Mouse (Mus musculus): ENCODE measurements around the gene Diaph3. TPM values are rescaled to one million over a fixed set of nuclear protein-coding genes. Genes with fewer than 3 reads are reported as not detected.

Gene Diaph3
- polyA plus RNA-seq, 1 experiment from 2014 or later, result 13.3 TPM

GRCm38 (mm10) chr14:86675314-86675713 is 465.7 kb downstream of the Diaph3 start:
- Histone ChIP-seq H3K27ac (no peak overlapping the region), H3K27me3 (no peaks in the 10 kb centered on the region), H3K9me3 (no peaks in the 10 kb centered on the region), H3K4me2 (replicated peaks) (no peak overlapping the region), H3K9ac (no peak overlapping the region), H3K4me1 (0 out of 2 replicates have a peak, but pooled peaks cover 3% of the 10 kb centered on the region), H3K4me3 (no peak overlapping the region), H3K36me3 (no peaks in the 10 kb centered on the region)
- ATAC-seq (ENCODE audit: insufficient number of reproducible peaks, insufficient read depth, low FRiP score, low TSS enrichment), result no peak
- WGBS, result 49% methylated on average over 8 of the region's 8 CpGs

- Histone ChIP-seq H3K36me3 (no peaks in the 10 kb centered on the region), H3K4me1 (no peaks in the 10 kb centered on the region), H3K27ac (no peak overlapping the region), H3K27me3 (no peaks in the 10 kb centered on the region), H3K9me3 (no peaks in the 10 kb centered on the region), H3K9ac (no peak overlapping the region), H3K4me3 (no peak overlapping the region), H3K4me2 (replicated peaks) (no peak overlapping the region)
- no peak for ATAC-seq (ENCODE audit: insufficient number of reproducible peaks, insufficient read depth, low FRiP score, low TSS enrichment)
- 88% methylated on average over 4 of the region's 4 CpGs for WGBS
These were observed 478.2 kb downstream of the Diaph3 start for GRCm38 (mm10) chr14:86662846-86663245.

- Histone ChIP-seq H3K9ac (no peak overlapping the region), H3K4me1 (no peaks in the 10 kb centered on the region), H3K4me2 (replicated peaks) (no peak overlapping the region), H3K9me3 (no peaks in the 10 kb centered on the region), H3K36me3 (no peaks in the 10 kb centered on the region), H3K27me3 (no peaks in the 10 kb centered on the region), H3K4me3 (no peak overlapping the region), H3K27ac (no peak overlapping the region)
- no peak for ATAC-seq (ENCODE audit: insufficient number of reproducible peaks, insufficient read depth, low FRiP score, low TSS enrichment)
- 94% methylated on average over 3 of the region's 3 CpGs for WGBS
These were observed 480.5 kb downstream of the Diaph3 start for GRCm38 (mm10) chr14:86660556-86660955.

GRCm38 (mm10) chr14:86656262-86656661 is 484.8 kb downstream of the Diaph3 start:
- Histone ChIP-seq H3K9ac (no peak overlapping the region), H3K4me2 (replicated peaks) (no peak overlapping the region), H3K27me3 (no peaks in the 10 kb centered on the region), H3K36me3 (no peaks in the 10 kb centered on the region), H3K4me1 (no peaks in the 10 kb centered on the region), H3K4me3 (no peak overlapping the region), H3K9me3 (no peaks in the 10 kb centered on the region), H3K27ac (no peak overlapping the region)
- WGBS, result 48% methylated on average over 5 of the region's 5 CpGs
- ATAC-seq (ENCODE audit: insufficient number of reproducible peaks, insufficient read depth, low FRiP score, low TSS enrichment), result no peak

GRCm38 (mm10) chr14:86646499-86647120 is 494.4 kb downstream of the Diaph3 start:
- Histone ChIP-seq H3K27ac (no peak overlapping the region), H3K27me3 (no peaks in the 10 kb centered on the region), H3K4me1 (no peaks in the 10 kb centered on the region), H3K4me2 (replicated peaks) (no peak overlapping the region), H3K9me3 (no peaks in the 10 kb centered on the region), H3K4me3 (no peak overlapping the region), H3K9ac (no peak overlapping the region), H3K36me3 (no peaks in the 10 kb centered on the region)
- 85% methylated on average over 7 of the region's 7 CpGs for WGBS
- ATAC-seq (ENCODE audit: insufficient number of reproducible peaks, insufficient read depth, low FRiP score, low TSS enrichment), result no peak

GRCm38 (mm10) chr14:86642831-86643241 is 498.2 kb downstream of the Diaph3 start:
- H3K27me3 ChIP-seq, result no peaks in the 10 kb centered on the region

GRCm38 (mm10) chr14:86641839-86642238 is 499.2 kb downstream of the Diaph3 start:
- 90% methylated on average over 3 of the region's 3 CpGs for WGBS

More at GRCm38 (mm10) chr14:86642831-86643241, 498.2 kb downstream of the Diaph3 start:
- Histone ChIP-seq H3K4me2 (replicated peaks) (no peak overlapping the region), H3K4me3 (no peak overlapping the region), H3K36me3 (no peaks in the 10 kb centered on the region), H3K9ac (no peak overlapping the region), H3K9me3 (no peaks in the 10 kb centered on the region), H3K27ac (no peak overlapping the region), H3K4me1 (peaks cover 7% of the 10 kb centered on the region; the same call in 1 of the 2 replicates)
- WGBS, result 73% methylated on average over 7 of the region's 7 CpGs
- no peak for ATAC-seq (ENCODE audit: insufficient number of reproducible peaks, insufficient read depth, low FRiP score, low TSS enrichment)

GRCm38 (mm10) chr14:86640086-86640485 is 500.9 kb downstream of the Diaph3 start:
- peaks cover 7% of the 10 kb centered on the region; the same call in 1 of the 2 replicates for H3K4me1 ChIP-seq
- H3K27me3 ChIP-seq, result no peaks in the 10 kb centered on the region
- H3K27ac ChIP-seq, result no peak overlapping the region
- ATAC-seq (ENCODE audit: insufficient number of reproducible peaks, insufficient read depth, low FRiP score, low TSS enrichment), result 0 out of 2 replicates have a peak, but pooled peaks have one; percentile 43
- H3K4me2 ChIP-seq (replicated peaks), result no peak overlapping the region
- 68% methylated on average over 5 of the region's 5 CpGs for WGBS
- H3K9me3 ChIP-seq, result no peaks in the 10 kb centered on the region
- H3K9ac ChIP-seq, result no peak overlapping the region
- H3K4me3 ChIP-seq, result no peak overlapping the region
- H3K36me3 ChIP-seq, result no peaks in the 10 kb centered on the region

More at GRCm38 (mm10) chr14:86641839-86642238, 499.2 kb downstream of the Diaph3 start:
- Histone ChIP-seq H3K4me1 (peaks cover 7% of the 10 kb centered on the region; the same call in 1 of the 2 replicates), H3K27ac (no peak overlapping the region), H3K36me3 (no peaks in the 10 kb centered on the region), H3K4me2 (replicated peaks) (no peak overlapping the region), H3K27me3 (no peaks in the 10 kb centered on the region), H3K4me3 (no peak overlapping the region), H3K9me3 (no peaks in the 10 kb centered on the region), H3K9ac (no peak overlapping the region)
- ATAC-seq (ENCODE audit: insufficient number of reproducible peaks, insufficient read depth, low FRiP score, low TSS enrichment), result no peak

- Histone ChIP-seq H3K9me3 (no peaks in the 10 kb centered on the region), H3K4me3 (no peak overlapping the region), H3K4me1 (peaks cover under 1% of the 10 kb centered on the region; the same call in 1 of the 2 replicates), H3K4me2 (replicated peaks) (no peak overlapping the region), H3K27me3 (no peaks in the 10 kb centered on the region), H3K27ac (no peak overlapping the region), H3K9ac (no peak overlapping the region), H3K36me3 (no peaks in the 10 kb centered on the region)
- peak; percentile 45; the same call in 1 of the 2 replicates for ATAC-seq (ENCODE audit: insufficient number of reproducible peaks, insufficient read depth, low FRiP score, low TSS enrichment)
- 29% methylated on average over 6 of the region's 6 CpGs for WGBS
These were observed 505.4 kb downstream of the Diaph3 start for GRCm38 (mm10) chr14:86635594-86636140.

GRCm38 (mm10) chr14:86635052-86635451 is 506.0 kb downstream of the Diaph3 start:
- Histone ChIP-seq H3K4me2 (replicated peaks) (no peak overlapping the region), H3K4me1 (no peaks in the 10 kb centered on the region), H3K4me3 (no peak overlapping the region), H3K27ac (no peak overlapping the region), H3K9ac (no peak overlapping the region), H3K36me3 (no peaks in the 10 kb centered on the region), H3K27me3 (no peaks in the 10 kb centered on the region), H3K9me3 (no peaks in the 10 kb centered on the region)
- WGBS, result 69% methylated on average over 2 of the region's 2 CpGs
- no peak for ATAC-seq (ENCODE audit: insufficient number of reproducible peaks, insufficient read depth, low FRiP score, low TSS enrichment)

- 55% methylated on average over 5 of the region's 5 CpGs for WGBS
- H3K9ac ChIP-seq, result no peak overlapping the region
- H3K4me1 ChIP-seq, result no peaks in the 10 kb centered on the region
- no peak overlapping the region for H3K4me2 ChIP-seq (replicated peaks)
- ATAC-seq (ENCODE audit: insufficient number of reproducible peaks, insufficient read depth, low FRiP score, low TSS enrichment), result no peak
- no peaks in the 10 kb centered on the region for H3K9me3 ChIP-seq
- H3K27ac ChIP-seq, result no peak overlapping the region
- H3K27me3 ChIP-seq, result no peaks in the 10 kb centered on the region
- H3K36me3 ChIP-seq, result no peaks in the 10 kb centered on the region
- H3K4me3 ChIP-seq, result no peak overlapping the region
These were observed 507.2 kb downstream of the Diaph3 start for GRCm38 (mm10) chr14:86633799-86634198.

- Histone ChIP-seq H3K4me1 (no peaks in the 10 kb centered on the region), H3K27me3 (no peaks in the 10 kb centered on the region), H3K27ac (no peak overlapping the region), H3K4me3 (no peak overlapping the region), H3K9ac (no peak overlapping the region), H3K9me3 (no peaks in the 10 kb centered on the region), H3K4me2 (replicated peaks) (no peak overlapping the region), H3K36me3 (no peaks in the 10 kb centered on the region)
- no peak for ATAC-seq (ENCODE audit: insufficient number of reproducible peaks, insufficient read depth, low FRiP score, low TSS enrichment)
- 85% methylated on average over 5 of the region's 5 CpGs for WGBS
These were observed 516.1 kb downstream of the Diaph3 start for GRCm38 (mm10) chr14:86624816-86625425.

Measured in embryonic facial prominence, embryonic 12.5 days (tissue).